Mouse (Mus musculus): ENCODE data around the gene Chtf18.

GRCm38 (mm10) chr17:25751446-25751845 is 24.2 kb upstream of the Chtf18 start:
- TF ChIP-seq CTCF (IDR thresholded peaks at IDR 0.05; ENCODE audit: low read depth, low read length) = no peak
- no peak for TF ChIP-seq POLR2A (IDR thresholded peaks at IDR 0.05; ENCODE audit: extremely low read depth, insufficient read depth, low read length)

All from liver, adult 2 months (tissue).